Mouse (Mus musculus) ES-E14 (cell line): ENCODE data around the gene Zfp114. TPM values are rescaled to one million over a fixed set of nuclear protein-coding genes. Genes with fewer than 3 reads are reported as not detected.

Experiments
- DNase-seq: peaks from one replicate; pipeline ENCODE4 v3.0.0-alpha.2; 2013; ENCODE audit warnings: low read depth, low spot score
- H3K27ac ChIP-seq: 2 replicates; pipeline ENCODE4 v1.5.1; 2012; ENCODE audit warnings: low read depth, mild to moderate bottlenecking, low read length, moderate library complexity, mixed read lengths; ENCODE audit not compliant: poor library complexity, insufficient read depth, severe bottlenecking
- H3K36me3 ChIP-seq: 2 replicates; pipeline ENCODE4 v1.6.1; 2012; ENCODE audit warnings: mild to moderate bottlenecking, low read length, moderate library complexity, mixed read lengths; ENCODE audit not compliant: control insufficient read depth, poor library complexity, insufficient read depth, severe bottlenecking
- H3K4me1 ChIP-seq, 2 experiments: fragments of 150-350 bp in 1 of 2; sonication (generic) in 1 of 2; 2 replicates each; pipeline ENCODE4 v1.6.1; 2012; ENCODE audit warnings: low read length in 2 of 2, mild to moderate bottlenecking in 1 of 2, mixed read lengths in 1 of 2; ENCODE audit not compliant: control insufficient read depth in 2 of 2, insufficient read depth in 2 of 2, poor library complexity in 1 of 2
- H3K4me3 ChIP-seq, 2 experiments: fragments of 150-350 bp in 1 of 2; sonication (generic) in 1 of 2; 2 replicates each; pipeline ENCODE4 v1.5.1; 2012; ENCODE audit warnings: low read length in 2 of 2, low read depth in 1 of 2, mild to moderate bottlenecking in 1 of 2, mixed read lengths in 1 of 2; ENCODE audit not compliant: insufficient read depth in 1 of 2, poor library complexity in 1 of 2, severe bottlenecking in 1 of 2
- H3K9ac ChIP-seq: 2 replicates; pipeline ENCODE4 v1.6.1; 2012; ENCODE audit warnings: low read depth, mild to moderate bottlenecking, low read length, mixed read lengths; ENCODE audit not compliant: poor library complexity, insufficient read depth, severe bottlenecking
- H3K9me3 ChIP-seq: fragments of 150-350 bp; sonication (generic); 2 replicates; pipeline ENCODE4 v1.6.1; 2012; ENCODE audit warnings: low read depth, mild to moderate bottlenecking, low read length; ENCODE audit not compliant: control insufficient read depth, insufficient read depth
- CHD2 ChIP-seq: IDR thresholded peaks from 2 replicates; pipeline ENCODE4 v1.6.1; 2014; ENCODE audit warnings: mild to moderate bottlenecking, low read depth, low read length, inconsistent platforms
- HCFC1 ChIP-seq: IDR thresholded peaks from 2 replicates; pipeline ENCODE4 v1.6.1; 2012; ENCODE audit warnings: low read length, inconsistent platforms, borderline replicate concordance; ENCODE audit not compliant: insufficient read depth
- MAFK ChIP-seq: IDR thresholded peaks from 2 replicates; pipeline ENCODE4 v1.6.1; 2014; ENCODE audit warnings: mild to moderate bottlenecking, low read depth, low read length, inconsistent platforms; ENCODE audit not compliant: insufficient read depth
- ZC3H11A ChIP-seq: IDR thresholded peaks from 2 replicates; pipeline ENCODE4 v1.6.1; 2012; ENCODE audit warnings: low read depth, mild to moderate bottlenecking, inconsistent platforms, low read length, borderline replicate concordance
- ZNF384 ChIP-seq: IDR thresholded peaks from 2 replicates; pipeline ENCODE4 v1.6.1; 2012; ENCODE audit warnings: low read depth, low read length, inconsistent platforms
- in situ Hi-C, 2 experiments: fragments of 600-800 bp; cut with MboI; formaldehyde crosslinking; loops; one replicate each; pipeline ENCODE4 v1.15.1; 2025; ENCODE audit warnings: low sequenced_read_pairs in 2 of 2, inconsistent platforms in 1 of 2; ENCODE audit not compliant: unreplicated experiment in 2 of 2
- total RNA-seq: library from RNA; depleted of rRNA; stranded (reverse); fragments of 300-350 nt; gene quantifications from 2 replicates; pipeline ENCODE4 v1.2.3, GENCODE M21; 2012; rRNA removed

The Zfp114 gene
- total RNA-seq, 1 experiment, result 2.9 TPM

DNA sequence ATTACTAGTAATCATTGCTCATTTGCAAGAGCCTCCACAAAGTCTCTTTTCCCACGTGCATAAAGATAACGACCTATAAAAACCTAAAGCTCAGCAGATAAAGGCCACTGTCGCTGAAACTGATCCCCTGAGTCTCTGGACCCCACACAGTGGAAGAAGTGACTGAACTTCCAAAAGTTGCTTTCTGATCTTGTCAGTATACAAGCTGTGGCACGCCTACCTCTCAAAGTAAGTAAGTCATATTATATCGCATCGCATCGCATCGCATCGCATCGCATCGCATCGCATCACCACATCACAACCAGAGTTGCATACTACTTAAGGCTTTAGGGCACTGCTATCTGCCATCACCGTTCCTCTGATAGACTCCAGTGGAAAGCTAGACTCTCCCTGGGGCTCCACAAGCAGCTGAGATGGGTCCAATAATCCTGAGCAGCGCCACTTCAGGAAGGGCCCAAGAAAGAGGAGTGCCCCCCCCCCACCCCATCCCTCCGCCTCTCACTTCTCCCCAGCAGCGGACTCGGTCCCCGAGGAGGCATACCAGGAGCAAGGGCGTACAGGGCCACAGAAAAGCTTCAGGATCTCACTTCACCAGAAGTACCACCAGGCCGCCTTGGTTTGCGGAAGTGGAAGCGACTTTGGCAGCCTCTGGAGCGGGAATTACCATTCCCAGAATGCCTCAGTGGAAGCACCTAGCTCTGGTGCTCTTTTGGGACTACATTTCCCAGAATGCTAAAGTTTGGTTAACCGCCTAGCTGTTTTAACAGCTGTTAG, 32.8 kb downstream of the Zfp114 start:
- H3K9ac ChIP-seq, result peak overlapping the region; percentile 99
- peak; percentile 66 for DNase-seq
- peak overlapping the region; percentile 13; the same call in 1 of the 2 replicates for H3K27ac ChIP-seq
- H3K4me1 ChIP-seq, result peaks cover 0 to 2% of the 10 kb centered on the region in 2 experiments; a peak in 1 of 4 replicates
- no peaks in the 10 kb centered on the region for H3K9me3 ChIP-seq
- H3K36me3 ChIP-seq, result peaks cover 6% of the 10 kb centered on the region; the same call in 1 of the 2 replicates
- peak; percentile 93 for TF ChIP-seq HCFC1
- no peak for TF ChIP-seq MAFK
- TF ChIP-seq ZNF384, result no peak
- TF ChIP-seq ZC3H11A, result no peak
- in situ Hi-C loops, result no loop called here
- peak overlapping the region; percentile 78 to 97 for H3K4me3 ChIP-seq

DNA sequence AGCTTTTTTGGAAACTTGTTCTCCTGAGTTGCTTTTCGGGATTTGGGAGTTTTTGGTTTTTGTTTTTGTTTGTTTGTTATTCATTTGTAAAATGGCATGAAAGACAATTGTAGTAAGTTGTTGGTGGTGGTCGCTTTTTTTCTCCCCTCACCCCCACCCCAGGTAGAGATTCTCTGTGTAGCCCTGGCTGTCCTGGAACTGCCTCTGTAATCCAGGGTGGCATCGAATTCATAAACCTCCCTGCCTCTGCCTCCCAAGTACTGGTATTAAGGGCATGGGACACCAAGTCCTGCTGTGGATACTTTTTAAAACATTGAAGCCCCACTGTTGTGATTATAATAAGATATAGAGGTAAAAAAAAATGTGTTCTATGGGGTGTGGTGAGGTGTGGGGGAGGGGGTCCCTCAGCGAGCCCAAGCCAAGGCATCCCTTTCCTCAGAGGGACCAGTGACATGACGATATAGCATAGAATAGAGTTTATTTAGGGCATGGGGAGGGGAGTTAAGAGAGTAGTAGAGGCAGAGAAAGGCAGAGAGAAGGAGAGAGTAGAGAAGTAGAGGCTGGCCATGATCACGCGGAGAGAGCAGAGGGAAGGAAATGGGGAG, 33.5 kb downstream of the Zfp114 start:
- H3K9me3 ChIP-seq, result no peaks in the 10 kb centered on the region
- TF ChIP-seq MAFK (no peak), ZNF384 (no peak), CHD2 (no peak), HCFC1 (no peak), ZC3H11A (no peak)
- in situ Hi-C loops, result no loop called here
- peaks cover 6% of the 10 kb centered on the region; the same call in 1 of the 2 replicates for H3K36me3 ChIP-seq
- no peak overlapping the region for H3K9ac ChIP-seq
- peaks cover 0 to 2% of the 10 kb centered on the region in 2 experiments; a peak in 1 of 4 replicates for H3K4me1 ChIP-seq
- no peak overlapping the region for H3K27ac ChIP-seq
- H3K4me3 ChIP-seq, result peak overlapping the region in 1 of 2 experiments; percentile 78; a peak in 1 of 4 replicates
- DNase-seq, result no peak

DNA sequence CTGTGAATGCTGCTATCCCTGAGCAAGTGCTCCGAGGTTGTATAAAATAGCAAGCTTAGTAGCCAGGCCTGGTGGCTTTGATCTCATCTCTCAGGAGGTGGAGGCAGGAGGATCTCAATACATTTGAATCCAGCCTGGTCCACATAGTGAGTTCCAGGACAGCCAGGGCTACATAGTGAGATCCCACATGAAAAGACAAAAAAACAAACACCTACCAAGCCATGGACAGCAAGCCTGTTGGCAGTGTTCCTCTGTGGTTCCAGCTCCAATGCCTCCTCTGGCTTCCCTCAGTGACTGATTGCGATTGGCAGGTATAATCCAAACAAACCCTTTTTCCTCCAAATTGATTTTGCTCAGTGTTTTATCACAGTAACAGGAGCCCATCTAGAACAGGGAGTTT, 35.4 kb downstream of the Zfp114 start:
- TF ChIP-seq ZC3H11A (no peak), ZNF384 (no peak), HCFC1 (no peak), CHD2 (no peak), MAFK (no peak)
- Histone ChIP-seq H3K9ac (no peak overlapping the region), H3K4me1 (peaks cover 0 to 2% of the 10 kb centered on the region in 2 experiments; a peak in 1 of 4 replicates), H3K27ac (no peak overlapping the region), H3K36me3 (peaks cover 6% of the 10 kb centered on the region; the same call in 1 of the 2 replicates), H3K4me3 (no peak overlapping the region), H3K9me3 (no peaks in the 10 kb centered on the region)
- in situ Hi-C loops, result no loop called here
- DNase-seq, result no peak

DNA sequence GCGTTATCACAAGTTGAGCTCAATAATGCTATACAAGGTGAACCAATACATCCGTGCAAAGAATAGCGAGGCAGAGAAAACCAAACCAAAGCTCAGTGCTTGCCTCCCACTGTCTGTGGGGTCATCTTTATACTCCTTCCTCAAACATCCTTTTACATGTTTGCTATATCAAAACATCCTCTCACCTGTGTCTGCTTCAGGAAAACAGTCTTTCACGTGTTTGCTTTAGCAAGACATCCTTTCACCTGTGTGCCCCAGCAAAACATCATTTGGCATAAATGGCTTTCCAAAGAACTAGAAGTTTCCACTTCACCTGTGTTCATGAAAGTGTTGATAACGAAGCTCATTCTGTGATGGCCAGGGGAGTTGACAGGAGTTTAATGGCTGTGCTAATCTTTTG, 36.5 kb downstream of the Zfp114 start, which contains the start of gene Zfp111:
Gene Zfp111 (minus strand): TSS at position 101 of the 400 bp plus-strand sequence.
- no peak within 1 kb of the TSS for H3K4me3 ChIP-seq
- no peak within 1 kb of the TSS for H3K27ac ChIP-seq
- H3K9me3 ChIP-seq, result no peaks in the 10 kb centered on the region
- in situ Hi-C loops, result no loop called here
- TF ChIP-seq ZNF384 (no peak), HCFC1 (no peak), MAFK (no peak), CHD2 (no peak), ZC3H11A (no peak)
- DNase-seq, result no peak
- H3K36me3 ChIP-seq, result peaks cover 3% of the 10 kb centered on the region; the same call in 1 of the 2 replicates
- no peak within 1 kb of the TSS for H3K9ac ChIP-seq
- peaks cover 0 to 2% of the 10 kb centered on the region in 2 experiments; a peak in 1 of 4 replicates for H3K4me1 ChIP-seq

Other genes with a start within 250 kb of the Zfp114 start
- gene Vmn1r179, start 248.1 kb upstream of the Zfp114 start, total RNA-seq, result not detected in 2 replicates
- gene Vmn1r180, start 224.4 kb upstream of the Zfp114 start, total RNA-seq, result not detected in 2 replicates
- gene Vmn1r181, start 200.4 kb upstream of the Zfp114 start, total RNA-seq, result not detected in 2 replicates
- gene V1rd19, start 173.4 kb upstream of the Zfp114 start, total RNA-seq, result not detected in 2 replicates
- not detected in 2 replicates for gene Vmn1r183, start 121.8 kb upstream of the Zfp114 start, total RNA-seq
- 17.8 and 22.0 TPM in 2 replicates for gene Zfp180, start 93.1 kb upstream of the Zfp114 start, total RNA-seq
- 0.90 and 0.98 TPM in 2 replicates for gene Zfp112, start 62.7 kb upstream of the Zfp114 start, total RNA-seq
- 4.7 and 4.8 TPM in 2 replicates for gene Zfp235, start 40.9 kb upstream of the Zfp114 start, total RNA-seq
- gene Zfp111, start 36.4 kb downstream of the Zfp114 start, total RNA-seq, result 7.8 and 8.5 TPM in 2 replicates
- gene Zfp109, start 62.5 kb downstream of the Zfp114 start, total RNA-seq, result 4.5 and 6.7 TPM in 2 replicates
- 1.5 and 2.1 TPM in 2 replicates for gene Zfp108, start 79.7 kb downstream of the Zfp114 start, total RNA-seq
- 4.2 and 4.7 TPM in 2 replicates for gene Zfp93, start 95.4 kb downstream of the Zfp114 start, total RNA-seq
- 22.4 and 30.4 TPM in 2 replicates for gene Zfp61, start 126.2 kb downstream of the Zfp114 start, total RNA-seq
- gene Zfp94, start 141.6 kb downstream of the Zfp114 start, total RNA-seq, result 5.4 and 8.0 TPM in 2 replicates
- 2.3 and 2.4 TPM in 2 replicates for gene Tescl, start 158.9 kb downstream of the Zfp114 start, total RNA-seq
- gene Lypd5, start 174.1 kb downstream of the Zfp114 start, total RNA-seq, result not detected in 2 replicates
- gene Kcnn4, start 195.2 kb downstream of the Zfp114 start, total RNA-seq, result 3.2 and 5.3 TPM in 2 replicates
- gene Smg9, start 224.6 kb downstream of the Zfp114 start, total RNA-seq, result 25.7 and 35.7 TPM in 2 replicates